Mouse (Mus musculus): ENCODE data around the gene Homer2. TPM values are rescaled to one million over a fixed set of nuclear protein-coding genes. Genes with fewer than 3 reads are reported as not detected.

Homer2 gene
- 1 to 10 TPM; 3.6 to 6.7 TPM for total RNA-seq (2021)
- 0.58 and 0.75 TPM in 2 replicates for polyA plus RNA-seq (2012; rRNA removed)
- long read RNA-seq, partial matches to known transcripts: 0 of 6 reads
- long read RNA-seq, other reads (novel, unspliced or antisense): 0 of 6 reads

DNA sequence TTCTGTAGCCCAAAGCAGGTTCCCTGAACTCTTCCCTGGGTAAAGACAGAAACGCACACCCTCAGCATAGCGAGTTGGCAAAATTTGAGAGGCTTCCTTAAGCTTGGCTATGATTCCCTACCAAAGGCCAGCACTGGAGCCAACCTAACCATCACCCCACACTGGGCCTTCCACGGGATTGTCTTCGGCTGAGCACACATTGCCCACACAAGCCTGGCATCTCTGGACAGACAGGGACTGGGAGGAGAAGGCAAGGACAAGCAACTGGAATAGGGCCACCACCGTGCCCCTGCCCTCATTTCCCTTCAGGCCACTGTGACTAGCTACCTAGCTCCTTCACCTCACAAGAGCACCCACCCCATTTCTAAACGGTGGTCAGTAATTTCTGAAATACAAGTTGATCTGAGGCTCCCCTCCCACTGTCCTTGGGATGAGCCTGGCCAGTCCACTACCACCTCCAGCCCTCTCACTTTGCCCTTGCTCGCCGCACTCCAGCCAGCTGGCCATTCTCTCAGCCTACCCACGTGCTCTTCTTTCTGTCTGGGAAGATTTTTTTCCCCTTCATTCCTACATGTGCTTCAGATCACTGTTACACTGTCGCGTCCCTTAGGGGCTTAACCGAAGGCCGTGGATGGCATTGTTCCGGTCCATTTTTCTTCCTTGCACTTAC, at the start of gene Homer2:
TSS of gene Homer2 (minus strand) at position 57 of the 670 bp plus-strand sequence.
- DNase-seq: peak; percentile 5

GRCm38 (mm10) chr7:81747956-81748355, 40.6 kb upstream of the Homer2 start:
- no peak for DNase-seq

GRCm38 (mm10) chr7:81744145-81744544, 36.8 kb upstream of the Homer2 start:
- peak; percentile 70 for DNase-seq

GRCm38 (mm10) chr7:81740010-81740409, 32.7 kb upstream of the Homer2 start:
- DNase-seq: no peak

DNA sequence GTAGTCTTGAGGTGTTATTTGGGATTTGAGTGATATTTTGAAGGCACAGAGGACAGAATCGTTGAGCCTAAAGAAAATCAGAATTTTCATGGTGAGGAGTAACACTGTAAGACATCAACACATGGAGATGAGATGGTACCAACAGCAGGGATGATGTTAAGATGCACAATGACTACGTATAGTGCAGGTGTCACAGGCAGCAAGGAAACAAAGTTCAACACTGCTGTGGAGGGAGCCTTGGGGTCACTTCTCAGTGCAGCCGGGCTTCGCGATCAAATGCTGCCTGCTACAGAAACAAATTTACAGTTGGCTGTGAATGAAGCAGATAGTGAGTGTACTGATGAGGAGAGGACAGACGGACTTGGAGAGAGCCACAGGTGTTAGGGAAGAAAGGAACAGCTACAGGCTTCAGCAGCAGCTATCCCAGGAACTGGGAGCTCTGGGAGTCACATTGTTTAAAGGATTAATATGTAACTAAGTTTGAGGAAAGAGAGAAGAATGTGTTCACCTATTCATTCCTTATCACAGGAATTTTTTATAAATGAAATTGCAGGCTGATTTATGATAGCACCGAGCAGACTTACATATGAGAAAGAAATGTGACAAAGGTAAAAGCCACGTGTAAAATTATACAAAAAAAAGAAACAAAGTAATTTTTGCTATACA, 31.5 kb upstream of the Homer2 start:
- no peak for DNase-seq

GRCm38 (mm10) chr7:81735300-81736048, 28.1 kb upstream of the Homer2 start:
- no peak for DNase-seq

- DNase-seq: no peak
These were observed 25.1 kb upstream of the Homer2 start for GRCm38 (mm10) chr7:81732183-81733089.

- DNase-seq: no peak
These were observed 23.9 kb upstream of the Homer2 start for GRCm38 (mm10) chr7:81731181-81731651.

- DNase-seq: no peak
These were observed 22.5 kb upstream of the Homer2 start for GRCm38 (mm10) chr7:81729787-81730186.

DNA sequence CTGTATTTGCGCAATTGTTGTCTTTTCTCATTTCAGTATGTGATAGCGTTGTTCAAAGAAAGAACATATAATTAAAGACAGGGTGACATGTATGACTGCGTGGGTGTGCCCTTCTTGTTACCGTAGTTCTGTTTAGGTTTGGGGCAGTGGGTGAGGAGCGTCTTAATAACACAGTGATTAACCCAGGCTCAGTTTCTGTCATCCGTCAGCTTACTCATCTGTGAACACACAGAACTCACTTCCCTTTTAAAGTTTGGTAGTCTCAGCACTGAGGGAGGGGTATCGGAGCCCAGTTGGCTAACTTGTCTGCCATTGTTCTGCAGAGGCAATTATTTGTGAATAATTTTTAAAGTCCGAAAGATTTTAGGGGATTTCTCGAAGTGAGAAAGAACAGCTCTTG, 20.4 kb upstream of the Homer2 start:
- DNase-seq: no peak

GRCm38 (mm10) chr7:81726728-81727005, 19.3 kb upstream of the Homer2 start:
- no peak for DNase-seq

DNA sequence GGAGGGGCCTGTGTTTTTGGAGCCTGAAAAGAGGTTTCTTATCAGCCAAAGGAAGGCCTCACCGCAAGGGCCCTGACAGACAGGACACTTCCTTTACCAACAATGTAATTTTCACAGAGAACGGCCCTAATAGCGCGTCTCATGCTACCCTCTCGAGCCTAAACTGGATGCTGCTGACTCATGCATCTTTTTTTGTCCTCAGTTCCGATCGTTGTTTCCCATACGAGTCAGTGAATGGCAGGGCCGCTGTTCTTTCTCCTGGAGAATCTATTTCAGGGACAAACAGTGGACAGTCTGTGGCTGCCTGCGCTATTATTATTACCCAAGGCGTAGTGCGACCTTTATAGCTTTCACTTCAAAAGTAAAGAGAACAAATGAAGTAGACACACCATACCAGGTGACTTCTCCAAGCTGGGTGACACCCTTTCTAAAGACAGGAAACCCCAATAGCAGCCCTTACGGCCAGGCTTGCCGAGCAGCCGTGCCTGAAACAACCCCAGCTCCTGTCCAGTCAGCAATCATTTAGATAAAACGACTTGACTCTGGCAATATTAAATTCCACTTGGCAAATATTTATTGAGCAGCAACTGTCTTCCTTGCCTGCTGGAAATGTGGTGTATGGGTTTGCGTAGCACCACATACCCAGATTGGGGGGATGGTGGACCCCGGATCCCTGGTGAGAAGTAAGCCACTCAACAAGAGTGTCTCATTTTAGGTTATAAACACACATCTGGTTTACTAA, 18.8 kb upstream of the Homer2 start:
- DNase-seq: no peak

DNA sequence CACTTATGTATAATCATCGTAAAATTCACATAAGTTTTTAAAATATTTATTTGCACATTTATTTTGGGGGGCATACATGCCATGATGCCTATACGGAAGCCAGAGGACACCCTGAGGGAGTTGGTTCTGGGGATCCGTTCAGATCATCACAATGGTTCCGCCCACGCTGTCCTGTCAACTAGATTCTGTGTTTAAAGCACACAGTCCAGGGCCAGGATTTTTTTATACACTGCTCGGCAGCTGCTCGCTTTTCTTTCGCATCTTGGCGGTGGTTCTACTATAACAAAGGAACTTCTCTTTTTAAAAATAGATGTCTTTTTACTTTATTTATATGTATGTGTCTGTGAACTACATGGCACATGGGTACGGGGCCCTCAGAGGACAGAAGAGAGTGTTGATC, 16.5 kb upstream of the Homer2 start:
- DNase-seq: no peak

- DNase-seq: no peak
These were observed 13.9 kb upstream of the Homer2 start for GRCm38 (mm10) chr7:81721271-81721670.

- DNase-seq: no peak
These were observed 11.9 kb upstream of the Homer2 start for GRCm38 (mm10) chr7:81719216-81719661.

DNA sequence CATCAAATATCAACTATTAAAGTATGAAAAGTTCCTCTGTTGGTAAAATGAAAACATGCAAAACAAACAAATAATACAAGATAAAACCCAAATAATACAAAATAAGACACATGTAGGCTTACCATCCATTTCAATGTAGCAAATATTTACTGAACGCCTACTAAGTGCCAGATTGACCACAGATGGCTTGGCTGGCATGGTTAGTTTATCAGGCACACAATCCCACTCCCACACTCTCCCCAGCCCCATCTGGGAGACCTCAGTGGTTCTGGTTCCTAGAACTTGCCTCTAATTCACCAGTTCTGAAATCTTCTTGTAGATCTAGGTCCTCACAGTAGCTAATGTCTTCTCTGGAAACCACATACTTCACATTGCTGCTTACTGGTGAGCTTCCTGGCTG, 11.3 kb upstream of the Homer2 start:
- no peak for DNase-seq

GRCm38 (mm10) chr7:81710166-81710565, 2.8 kb upstream of the Homer2 start:
- DNase-seq: peak; percentile 20

DNA sequence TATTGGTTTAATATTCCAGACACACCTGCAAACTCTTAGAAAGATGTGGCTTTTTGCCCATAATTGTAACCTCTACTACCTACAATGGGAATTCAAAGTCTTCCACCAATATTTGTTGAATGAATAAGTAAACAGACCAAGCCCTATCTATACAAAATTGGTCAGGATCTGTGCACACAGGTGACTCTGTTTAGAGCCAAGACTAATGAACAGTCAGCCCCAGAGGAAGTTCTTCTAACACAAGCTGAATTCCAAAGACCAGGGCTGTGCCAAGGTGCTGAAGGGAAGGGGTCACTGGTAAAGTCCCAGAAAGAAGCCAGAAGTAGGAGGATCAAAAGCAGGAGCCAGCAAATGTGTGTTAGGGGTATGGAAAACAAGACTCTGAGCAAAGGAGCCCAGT, 838 bp upstream of the Homer2 start:
- DNase-seq: no peak

DNA sequence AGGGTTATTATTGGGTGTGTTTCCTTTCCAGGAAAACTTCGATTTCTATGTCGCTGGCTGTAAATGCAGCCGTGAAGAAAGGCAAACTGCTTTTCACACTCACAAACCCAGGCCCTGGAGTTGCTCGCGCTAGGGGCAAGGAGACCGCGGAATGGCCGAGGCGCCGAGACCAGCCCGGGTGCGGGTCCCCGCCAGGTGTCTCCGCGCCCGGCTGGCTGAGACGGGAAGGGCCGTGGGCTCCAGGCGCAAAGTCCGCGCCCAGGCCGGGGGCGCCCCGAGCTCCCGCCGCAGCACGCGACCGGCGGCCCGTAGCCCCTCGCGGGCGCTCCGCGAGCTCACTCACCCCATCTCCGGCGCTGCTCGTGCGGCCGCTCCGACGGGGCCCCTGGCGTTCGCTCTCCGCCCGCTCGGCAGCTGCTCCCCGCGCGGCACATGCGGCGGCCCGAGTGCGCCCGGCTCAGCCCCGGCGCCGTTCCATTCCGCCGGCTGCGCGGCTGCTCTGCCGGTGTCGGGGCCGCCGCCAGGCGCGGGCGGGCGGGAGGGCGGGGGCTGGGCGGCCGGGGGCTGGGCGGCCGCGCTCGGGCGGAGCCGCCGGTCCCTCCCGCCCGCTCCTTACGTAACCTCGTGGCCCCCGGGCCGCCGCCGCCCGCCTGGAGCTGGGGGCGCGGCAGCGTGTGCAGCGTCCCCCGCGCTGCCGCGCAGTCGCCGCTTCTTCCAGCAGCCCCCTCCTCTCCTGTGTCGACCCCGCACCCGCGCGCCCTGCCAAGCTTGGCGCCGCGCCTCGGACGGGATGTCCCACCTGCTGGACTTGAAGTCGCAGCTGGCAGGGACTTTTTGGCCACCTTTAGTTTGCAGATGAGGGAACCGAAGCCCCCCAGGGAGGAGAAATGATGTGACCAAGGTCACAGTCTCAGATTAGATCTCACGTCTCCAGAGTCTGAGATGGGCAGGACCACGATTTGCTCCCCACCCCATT, 623 bp downstream of the Homer2 start:
- DNase-seq: peak; percentile 49

DNA sequence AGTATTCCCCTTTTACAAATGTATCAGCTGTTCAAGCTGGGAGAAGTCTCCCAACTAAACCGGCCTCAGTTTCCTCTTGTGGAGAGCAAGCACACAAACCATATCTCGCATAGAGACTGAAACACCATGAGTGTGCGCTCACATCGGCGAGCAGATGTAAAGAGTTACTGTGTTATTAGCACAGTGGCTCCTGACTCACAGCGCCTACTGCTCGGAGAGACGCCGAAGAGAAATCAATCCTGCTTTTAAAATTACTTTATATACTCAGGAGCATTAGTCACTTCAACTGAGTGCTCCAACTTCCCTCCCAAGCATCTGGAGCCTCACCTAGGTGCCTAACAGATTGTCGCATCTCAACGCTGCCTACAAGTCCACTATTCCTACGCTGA, 1.3 kb downstream of the Homer2 start:
- DNase-seq: no peak

Measured in adrenal gland, adult 2 months (tissue).